Mouse (Mus musculus): Measurements from ENCODE around the gene Gm20388.

- TF ChIP-seq CTCF (IDR thresholded peaks at IDR 0.05; ENCODE audit: low read depth, low read length) (no peak), POLR2A (IDR thresholded peaks at IDR 0.05; ENCODE audit: insufficient read depth, low read length) (no peak)
These were observed 86.6 kb downstream of the Gm20388 start for GRCm38 (mm10) chr8:119997266-119997665.

All from ES-Bruce4 (cell line).